Mouse (Mus musculus): ENCODE results near the gene Tox3.

DNA sequence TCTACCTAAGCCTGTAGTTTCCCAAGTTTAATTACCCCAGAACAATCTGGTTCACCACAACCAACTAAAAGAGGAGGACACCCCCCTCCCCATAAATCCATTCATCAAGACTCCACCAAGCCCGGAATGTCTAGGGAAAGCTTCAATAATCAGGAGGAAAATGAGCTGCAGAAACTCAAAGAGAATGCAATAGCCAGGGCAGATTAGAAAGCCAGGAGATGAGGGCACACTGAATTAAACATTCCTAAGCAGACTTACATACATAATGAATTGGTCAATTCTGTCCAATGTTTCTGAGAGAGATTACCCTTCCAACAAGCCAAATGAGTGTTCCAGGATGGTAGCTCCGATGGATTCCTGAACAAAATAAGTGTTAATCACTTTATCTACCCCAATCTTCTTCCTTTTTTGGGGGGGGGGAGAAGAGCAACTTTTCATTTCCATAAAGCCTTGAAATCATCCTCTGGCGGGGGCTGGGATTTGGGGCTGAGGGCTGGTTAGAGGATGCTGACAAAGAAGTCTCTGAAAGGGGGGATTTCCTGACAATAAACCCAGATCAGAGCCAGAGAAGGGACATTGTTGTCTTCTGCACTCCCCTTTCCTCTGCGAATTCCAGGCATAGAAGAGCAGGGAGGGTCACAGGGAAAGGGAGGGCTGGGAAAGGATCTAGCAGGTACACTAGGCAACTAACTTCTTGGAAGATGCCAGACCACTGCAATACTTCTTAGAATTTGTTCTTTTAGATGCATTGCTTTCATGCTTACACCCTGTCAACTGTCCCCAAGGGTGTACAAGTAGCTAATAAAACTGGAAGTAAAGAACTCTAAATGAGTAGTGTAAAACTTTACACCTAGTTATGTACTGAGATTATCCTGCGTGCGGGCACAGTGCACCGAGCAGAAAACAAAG is 17.5 kb downstream of the Tox3 start:
- TF ChIP-seq CTCF (IDR thresholded peaks at IDR 0.05; ENCODE audit: insufficient read depth, low read length), result no peak
- no peak for TF ChIP-seq POLR2A (IDR thresholded peaks at IDR 0.05; ENCODE audit: borderline replicate concordance, extremely low read depth, low read depth, low read length)

Data from lung, adult 2 months (tissue).